Mouse (Mus musculus): Measurements from ENCODE around the gene Ppil1. TPM values are rescaled to one million over a fixed set of nuclear protein-coding genes. Genes with fewer than 3 reads are reported as not detected.
A peak's percentile ranks its signal among the peaks of the same experiment; 100 is the strongest.

The Ppil1 gene
- polyA plus RNA-seq, 1 experiment from 2014 or later: 117 TPM

GRCm38 (mm10) chr17:29214193-29214456 lies 49.9 kb downstream of the Ppil1 start:
- no peak for ATAC-seq (ENCODE audit: low FRiP score, low read depth)

GRCm38 (mm10) chr17:29213381-29214192 lies 50.4 kb downstream of the Ppil1 start:
- Histone ChIP-seq H3K27me3 (replicated peaks) (no peaks in the 10 kb centered on the region), H3K9ac (0 out of 2 replicates have a peak overlapping the region, but pooled peaks have one; percentile 19), H3K4me3 (no peak overlapping the region), H3K27ac (peak overlapping the region; percentile 44), H3K4me2 (replicated peaks) (peak overlapping the region; percentile 49), H3K36me3 (no peaks in the 10 kb centered on the region), H3K4me1 (peaks cover 26% of the 10 kb centered on the region), H3K9me3 (no peaks in the 10 kb centered on the region)
- ATAC-seq (ENCODE audit: low FRiP score, low read depth): peak; percentile 76; the same call in 1 of the 2 replicates
- 7% methylated on average over 12 of the region's 12 CpGs for WGBS

More at GRCm38 (mm10) chr17:29214193-29214456, 49.9 kb downstream of the Ppil1 start:
- WGBS: 69% methylated on average over 4 of the region's 4 CpGs
- Histone ChIP-seq H3K4me2 (replicated peaks) (peak overlapping the region; percentile 49), H3K9me3 (no peaks in the 10 kb centered on the region), H3K4me1 (peaks cover 26% of the 10 kb centered on the region), H3K9ac (no peak overlapping the region), H3K27me3 (replicated peaks) (no peaks in the 10 kb centered on the region), H3K4me3 (no peak overlapping the region), H3K27ac (no peak overlapping the region), H3K36me3 (no peaks in the 10 kb centered on the region)

GRCm38 (mm10) chr17:29211836-29212235 lies 52.1 kb downstream of the Ppil1 start:
- ATAC-seq (ENCODE audit: low FRiP score, low read depth): no peak
- Histone ChIP-seq H3K36me3 (no peaks in the 10 kb centered on the region), H3K9ac (no peak overlapping the region), H3K4me1 (peaks cover 26% of the 10 kb centered on the region), H3K27me3 (replicated peaks) (no peaks in the 10 kb centered on the region), H3K4me3 (no peak overlapping the region), H3K9me3 (no peaks in the 10 kb centered on the region), H3K4me2 (replicated peaks) (no peak overlapping the region), H3K27ac (no peak overlapping the region)
- WGBS: 57% methylated on average over 7 of the region's 7 CpGs

- ATAC-seq (ENCODE audit: low FRiP score, low read depth): no peak
- Histone ChIP-seq H3K27me3 (replicated peaks) (no peaks in the 10 kb centered on the region), H3K9ac (no peak overlapping the region), H3K36me3 (no peaks in the 10 kb centered on the region), H3K4me1 (peaks cover 22% of the 10 kb centered on the region), H3K9me3 (no peaks in the 10 kb centered on the region), H3K27ac (no peak overlapping the region), H3K4me3 (no peak overlapping the region), H3K4me2 (replicated peaks) (no peak overlapping the region)
- 97% methylated on average over 3 of the region's 3 CpGs for WGBS
Observed at GRCm38 (mm10) chr17:29210037-29210436, 53.9 kb downstream of the Ppil1 start.

- Histone ChIP-seq H3K27ac (no peak overlapping the region), H3K9me3 (no peaks in the 10 kb centered on the region), H3K9ac (no peak overlapping the region), H3K36me3 (no peaks in the 10 kb centered on the region), H3K4me1 (no peaks in the 10 kb centered on the region), H3K4me3 (no peak overlapping the region), H3K27me3 (replicated peaks) (no peaks in the 10 kb centered on the region), H3K4me2 (replicated peaks) (no peak overlapping the region)
- 77% methylated on average over 7 of the region's 7 CpGs for WGBS
- ATAC-seq (ENCODE audit: low FRiP score, low read depth): no peak
Observed at GRCm38 (mm10) chr17:29206052-29206451, 57.9 kb downstream of the Ppil1 start.

GRCm38 (mm10) chr17:29202604-29203003 lies 61.4 kb downstream of the Ppil1 start:
- no peaks in the 10 kb centered on the region for H3K27me3 ChIP-seq (replicated peaks)
- H3K4me2 ChIP-seq (replicated peaks): no peak overlapping the region
- H3K36me3 ChIP-seq: no peaks in the 10 kb centered on the region
- H3K9ac ChIP-seq: no peak overlapping the region
- H3K4me1 ChIP-seq: peaks cover 8% of the 10 kb centered on the region
- H3K9me3 ChIP-seq: no peaks in the 10 kb centered on the region
- no peak overlapping the region for H3K27ac ChIP-seq
- 82% methylated on average over 6 of the region's 6 CpGs for WGBS
- H3K4me3 ChIP-seq: no peak overlapping the region
- ATAC-seq (ENCODE audit: low FRiP score, low read depth): no peak

Other genes with a start within 250 kb of the Ppil1 start
- 642 and 679 TPM in 2 replicates for gene Srsf3, start 231.6 kb downstream of the Ppil1 start, polyA plus RNA-seq (2016; fragmentation: Nextera tagmentation; extraction: Ambion mirVana)
- gene Cdkn1a, start 173.2 kb downstream of the Ppil1 start, polyA plus RNA-seq (2016; fragmentation: Nextera tagmentation; extraction: Ambion mirVana): 34.8 and 41.6 TPM in 2 replicates
- gene Rab44, start 150.0 kb downstream of the Ppil1 start, polyA plus RNA-seq (2016; fragmentation: Nextera tagmentation; extraction: Ambion mirVana): 0.30 and 0.42 TPM in 2 replicates
- 7.0 and 7.7 TPM in 2 replicates for gene Cpne5, start 26.0 kb downstream of the Ppil1 start, polyA plus RNA-seq (2016; fragmentation: Nextera tagmentation; extraction: Ambion mirVana)
- gene BC004004, start 4.6 kb upstream of the Ppil1 start, polyA plus RNA-seq (2016; fragmentation: Nextera tagmentation; extraction: Ambion mirVana): 74.8 and 75.3 TPM in 2 replicates
- 1.2 and 1.3 TPM in 2 replicates for gene Pi16, start 53.5 kb upstream of the Ppil1 start, polyA plus RNA-seq (2016; fragmentation: Nextera tagmentation; extraction: Ambion mirVana)
- gene Mtch1, start 83.7 kb upstream of the Ppil1 start, polyA plus RNA-seq (2016; fragmentation: Nextera tagmentation; extraction: Ambion mirVana): 468 and 479 TPM in 2 replicates
- gene Fgd2, start 96.7 kb upstream of the Ppil1 start, polyA plus RNA-seq (2016; fragmentation: Nextera tagmentation; extraction: Ambion mirVana): 3.7 and 4.2 TPM in 2 replicates
- 20.3 and 21.2 TPM in 2 replicates for gene Pim1, start 226.6 kb upstream of the Ppil1 start, polyA plus RNA-seq (2016; fragmentation: Nextera tagmentation; extraction: Ambion mirVana)

All from neural tube, embryonic 12.5 days (tissue).